Mouse (Mus musculus): ENCODE results near the gene Phldb3.

The Phldb3 gene

DNA sequence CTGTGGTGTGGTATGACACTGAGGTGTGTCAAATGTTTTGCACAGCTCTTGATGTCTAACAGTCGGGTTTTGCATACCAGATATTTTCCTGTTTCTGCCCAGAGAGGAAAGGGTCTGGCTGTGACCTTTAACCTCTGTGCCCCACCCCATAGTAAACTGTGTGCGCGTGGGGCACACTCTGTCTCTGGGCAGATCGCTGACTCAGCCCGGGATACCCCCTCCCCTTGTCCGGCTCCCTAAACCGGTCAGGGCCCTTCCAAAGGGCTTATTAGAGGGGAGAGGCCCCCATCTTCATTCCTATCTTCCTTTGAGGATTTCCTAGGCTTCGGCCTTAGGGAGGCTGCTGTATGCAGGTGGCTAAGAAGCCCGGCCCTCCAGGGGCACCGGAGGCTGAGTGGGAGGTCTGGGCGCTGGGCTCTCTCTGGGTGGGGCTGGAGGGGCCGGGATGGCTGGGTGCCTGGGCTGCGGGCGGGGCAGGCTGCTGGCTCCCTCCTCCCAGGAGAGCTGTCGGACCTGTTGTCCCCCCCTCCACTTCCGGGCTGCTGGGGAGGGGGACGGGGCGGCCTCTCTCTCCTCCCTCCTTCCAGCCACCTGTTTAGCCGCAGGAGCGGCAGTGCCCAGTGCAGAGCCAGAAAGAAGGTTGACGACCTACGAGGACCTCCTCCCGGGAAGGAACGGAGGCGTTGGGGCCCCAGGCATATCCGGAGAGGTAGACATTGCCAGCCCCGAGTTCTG is at the start of gene Phldb3:
TSS of gene Phldb3 (plus strand) at position 620 of the 735 bp plus-strand sequence.
- in situ Hi-C loops (cut with MboI, MseI): no loop called here

DNA sequence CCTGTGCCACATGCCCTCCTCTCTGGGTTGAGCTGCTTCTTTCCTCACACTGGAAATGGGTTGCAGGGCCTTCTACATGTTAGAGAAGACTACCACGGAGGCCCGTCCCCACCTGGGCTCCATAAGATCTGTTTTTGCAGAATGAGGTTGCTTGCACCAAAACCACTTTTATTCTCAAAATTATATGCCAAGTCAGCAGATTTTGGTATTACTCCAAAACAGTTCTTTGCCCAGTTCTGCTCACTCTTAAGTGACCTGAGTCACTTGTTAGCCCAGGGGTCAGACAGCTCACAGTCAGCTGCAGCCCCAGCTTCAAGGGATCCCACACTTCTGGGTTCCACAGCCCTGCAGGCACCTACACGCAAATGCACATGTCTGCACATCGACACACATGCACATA is 49.1 kb upstream of the Phldb3 start:
- in situ Hi-C loops (cut with MboI, MseI): no loop called here

GRCm38 (mm10) chr7:24563191-24563836 is 47.2 kb upstream of the Phldb3 start:
- in situ Hi-C loops (cut with MboI, MseI): no loop called here

DNA sequence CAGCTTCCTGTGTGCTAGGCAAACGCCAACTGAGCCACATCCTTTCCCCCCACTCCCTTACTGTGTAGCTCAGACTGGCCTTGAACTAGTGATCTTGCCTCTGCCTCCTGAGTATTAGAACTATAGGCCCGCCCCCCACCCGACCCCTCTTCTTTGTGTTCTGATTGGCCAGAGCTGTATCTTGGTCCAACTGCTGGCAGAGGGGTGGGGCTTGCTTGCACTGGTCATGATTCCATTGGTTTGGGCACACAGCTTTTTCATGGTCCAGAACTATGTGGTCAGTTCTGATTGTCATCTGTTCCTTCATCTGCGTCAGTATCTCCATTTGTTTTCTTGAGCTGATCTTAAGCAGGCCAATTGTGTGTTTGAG is 46.7 kb upstream of the Phldb3 start:
- in situ Hi-C loops (cut with MboI, MseI): no loop called here

GRCm38 (mm10) chr7:24564607-24565265 is 45.8 kb upstream of the Phldb3 start:
- in situ Hi-C loops (cut with MboI, MseI): no loop called here

DNA sequence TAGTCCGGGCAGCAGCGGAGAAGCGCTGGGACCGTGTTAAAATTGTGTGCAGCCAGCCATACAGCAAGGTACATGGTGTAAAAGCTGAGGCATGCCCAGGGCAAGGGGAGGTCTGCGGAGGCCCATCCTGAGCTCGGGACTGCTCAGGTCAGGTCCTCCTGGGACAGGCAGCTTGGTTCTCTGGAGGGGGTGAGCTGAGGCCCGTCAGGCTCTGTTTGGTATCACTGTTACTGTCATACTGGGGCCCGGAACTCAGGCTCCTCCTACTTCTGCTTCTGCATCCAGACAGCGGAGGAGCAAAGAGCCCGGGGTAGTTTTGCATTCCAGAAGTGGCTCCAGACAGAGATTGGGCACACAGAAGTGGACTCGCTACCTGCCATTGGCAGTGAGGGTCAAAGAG is 44.9 kb upstream of the Phldb3 start:
- in situ Hi-C loops (cut with MboI, MseI): no loop called here

GRCm38 (mm10) chr7:24566206-24566605 is 44.4 kb upstream of the Phldb3 start:
- in situ Hi-C loops (cut with MboI, MseI): no loop called here

DNA sequence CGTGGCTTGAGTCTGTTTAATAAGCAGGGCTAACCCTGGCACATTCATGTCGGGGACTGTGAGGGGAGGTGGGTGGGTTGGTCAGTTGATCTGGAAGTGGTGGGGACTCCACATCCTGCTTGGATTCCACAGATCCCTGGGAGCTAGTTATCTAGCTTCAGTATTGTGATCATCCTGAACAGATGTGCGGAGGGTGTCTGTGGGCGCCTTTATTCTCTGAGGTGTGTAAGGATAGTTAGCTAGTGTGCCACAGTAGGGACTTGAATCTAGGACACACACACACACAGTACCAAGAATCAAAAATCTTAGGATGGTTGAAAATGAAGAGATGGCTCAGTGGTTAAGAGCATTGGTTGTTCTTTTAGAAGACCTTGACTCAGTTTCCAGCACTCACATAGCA is 42.1 kb upstream of the Phldb3 start:
- in situ Hi-C loops (cut with MboI, MseI): no loop called here

DNA sequence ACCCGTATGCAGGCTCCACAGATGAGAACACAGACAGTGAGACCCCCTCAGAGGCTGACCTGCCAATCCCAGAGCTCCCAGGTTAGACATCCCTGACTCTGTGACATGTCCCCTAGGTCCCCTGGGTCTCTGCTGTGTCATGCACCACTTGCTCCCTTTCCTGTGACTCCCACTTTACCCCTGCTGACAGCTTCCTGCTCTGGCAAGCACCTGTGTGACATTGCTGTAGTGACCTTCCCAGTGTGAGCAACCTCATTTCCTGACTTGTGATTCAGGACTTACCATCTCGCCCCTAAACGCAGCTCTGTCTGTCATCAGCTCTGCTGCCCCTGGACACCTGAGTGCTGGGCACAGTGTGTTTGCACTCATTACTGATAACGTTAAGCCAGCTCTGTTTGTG is 39.5 kb upstream of the Phldb3 start:
- in situ Hi-C loops (cut with MboI, MseI): no loop called here

- in situ Hi-C loops (cut with MboI, MseI): no loop called here
Measured at GRCm38 (mm10) chr7:24572455-24572854, 38.1 kb upstream of the Phldb3 start.

- in situ Hi-C loops (cut with MboI, MseI): no loop called here
Measured at GRCm38 (mm10) chr7:24574224-24574796, 36.3 kb upstream of the Phldb3 start.

DNA sequence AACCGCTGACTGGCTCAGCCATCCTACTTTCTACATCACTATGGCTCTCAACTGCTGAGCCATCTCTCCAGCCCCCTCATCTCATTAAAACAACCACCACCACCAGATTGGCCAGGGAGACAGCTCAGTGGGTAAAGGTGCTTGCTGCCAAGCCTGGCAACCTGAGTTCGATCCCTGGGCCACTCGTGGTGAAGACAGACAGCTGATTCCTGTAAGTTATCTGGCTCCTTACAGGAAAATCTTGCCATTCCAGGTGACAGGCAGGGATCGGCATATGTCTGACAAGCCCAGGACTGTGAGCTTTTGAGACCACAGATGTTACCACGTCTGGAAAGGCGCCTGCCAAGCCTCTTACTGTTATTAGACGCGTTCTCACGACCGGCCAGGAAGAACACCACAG is 32.8 kb upstream of the Phldb3 start:
- in situ Hi-C loops (cut with MboI, MseI): no loop called here

DNA sequence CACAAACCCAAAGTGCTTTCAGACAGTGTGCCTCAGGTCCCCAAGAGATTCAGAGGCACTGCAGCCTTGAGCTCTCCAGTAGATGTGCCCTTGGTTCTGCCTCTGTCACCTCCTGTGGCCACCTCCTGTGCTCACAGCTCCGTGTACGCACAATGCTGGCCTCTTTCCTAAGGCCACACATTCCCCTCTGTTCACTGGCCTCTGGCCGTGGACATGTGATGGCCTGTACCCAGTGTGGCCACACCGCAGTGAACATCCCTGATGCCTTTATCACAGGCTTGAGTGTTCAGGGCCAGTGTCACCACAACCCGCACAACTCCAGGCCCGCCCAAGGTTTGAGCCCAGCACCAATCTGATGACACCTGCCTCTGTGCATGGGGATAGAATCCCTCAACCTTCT is 25.7 kb upstream of the Phldb3 start:
- in situ Hi-C loops (cut with MboI, MseI): no loop called here

- in situ Hi-C loops (cut with MboI, MseI): no loop called here
Measured at GRCm38 (mm10) chr7:24585995-24586394, 24.6 kb upstream of the Phldb3 start.

GRCm38 (mm10) chr7:24586828-24587227 is 23.7 kb upstream of the Phldb3 start:
- in situ Hi-C loops (cut with MboI, MseI): no loop called here

- in situ Hi-C loops (cut with MboI, MseI): no loop called here
Measured at GRCm38 (mm10) chr7:24587330-24588105, 23.0 kb upstream of the Phldb3 start, which contains the start of the genes Ethe1 and Zfp575. TSS of gene Ethe1 (plus strand) at chr7:24587543. TSS of gene Zfp575 (minus strand) at chr7:24587641.

DNA sequence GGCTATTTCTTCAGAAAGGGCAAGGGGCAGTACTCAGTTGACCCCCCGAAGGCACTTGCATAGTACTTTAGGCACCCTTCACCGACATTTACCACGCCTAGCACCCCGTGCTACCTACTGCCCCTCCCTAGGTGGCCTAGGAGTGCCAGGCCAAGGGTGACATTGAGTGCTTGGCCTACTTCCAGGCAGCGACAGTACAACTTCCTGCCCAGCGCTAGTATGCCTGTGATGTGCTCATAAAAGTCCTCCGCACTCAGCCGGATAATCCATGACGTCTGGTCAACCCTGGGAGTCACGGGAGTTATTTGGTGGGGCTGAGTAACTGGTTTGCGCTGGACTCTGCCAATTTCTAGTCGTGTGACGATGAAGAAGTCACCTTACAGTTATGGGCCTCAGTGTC is 22.2 kb upstream of the Phldb3 start:
- in situ Hi-C loops (cut with MboI, MseI): no loop called here

GRCm38 (mm10) chr7:24591735-24592134 is 18.8 kb upstream of the Phldb3 start:
- in situ Hi-C loops (cut with MboI, MseI): no loop called here

DNA sequence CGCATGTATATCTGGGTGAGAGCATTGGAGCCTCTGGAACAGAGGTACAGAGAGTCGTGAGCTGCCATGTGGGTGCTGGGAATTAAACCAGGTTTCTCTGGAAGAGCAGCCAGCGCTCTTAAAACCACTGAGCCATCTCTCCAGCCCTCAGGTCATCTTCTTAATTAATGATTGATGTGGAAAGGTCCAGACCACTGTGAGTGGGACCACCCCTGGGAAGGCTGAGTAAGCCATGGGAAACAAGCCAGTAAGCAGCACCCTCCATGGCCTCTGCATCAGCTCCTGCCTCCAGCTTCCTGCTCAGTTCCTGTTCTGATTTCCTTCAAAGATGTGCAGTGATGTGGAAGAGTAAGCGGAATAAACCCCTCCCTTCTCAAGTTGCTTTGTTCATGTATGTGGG is 18.4 kb upstream of the Phldb3 start:
- in situ Hi-C loops (cut with MboI, MseI): no loop called here

DNA sequence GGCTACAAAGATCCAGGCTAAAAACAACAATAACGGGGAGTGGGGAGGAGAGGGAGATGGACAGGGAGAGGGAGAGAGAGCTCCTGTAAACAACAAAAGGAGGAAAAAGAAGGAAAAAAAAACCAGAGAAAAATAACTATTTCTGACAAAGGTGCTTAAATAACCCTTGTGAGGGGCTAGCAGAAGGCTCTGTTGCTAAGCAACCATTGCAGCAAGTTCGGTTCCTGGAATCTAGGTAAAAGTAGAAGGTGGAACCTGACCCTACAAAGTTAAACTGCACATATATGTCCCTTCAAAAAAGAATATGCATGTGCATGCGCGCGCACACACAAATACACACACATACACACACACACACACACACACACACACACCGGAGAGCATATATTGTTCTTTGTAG is 17.8 kb upstream of the Phldb3 start:
- in situ Hi-C loops (cut with MboI, MseI): no loop called here

DNA sequence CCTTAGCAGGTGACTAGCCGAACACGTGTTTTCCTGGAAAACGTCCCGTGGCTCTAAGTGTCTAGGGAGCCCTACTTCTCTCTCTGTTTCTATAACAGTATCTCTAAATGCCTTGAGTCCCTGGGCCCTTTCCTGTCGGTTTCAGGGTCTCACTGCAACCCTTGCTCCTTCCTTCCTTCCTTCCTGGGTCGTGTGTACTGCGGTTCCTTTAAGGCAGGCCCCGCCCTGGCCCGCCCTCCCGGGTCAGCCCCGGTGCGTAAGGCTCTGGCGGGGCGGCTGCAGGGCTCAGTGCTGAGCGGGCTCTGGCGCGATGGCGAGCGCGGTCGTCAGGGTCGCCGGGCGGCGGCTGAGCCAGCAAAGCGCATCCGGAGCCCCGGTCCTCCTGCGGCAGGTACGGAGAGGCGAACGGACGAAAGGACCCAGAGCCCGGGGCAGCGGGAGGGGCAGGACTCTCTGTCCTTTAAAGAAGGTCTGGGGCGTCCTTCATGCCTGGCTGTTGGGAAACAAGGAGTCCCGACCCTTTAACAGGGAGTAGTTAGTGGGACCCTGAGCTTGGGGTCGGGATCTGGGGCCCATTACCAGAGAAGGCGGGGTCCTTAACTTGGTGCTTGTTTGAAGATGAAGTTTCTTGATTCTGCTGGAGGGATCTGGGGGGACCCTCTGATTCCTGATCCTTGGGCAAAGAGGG is 16.8 kb upstream of the Phldb3 start:
- in situ Hi-C loops (cut with MboI, MseI): no loop called here

Measured in regulatory T cell (primary cell).